ENCODE assay signal across 8 mouse cellular contexts in genomic region chr12:4817361-4818101, GRCm38 (mm10). TPM values are rescaled to one million over a fixed set of nuclear protein-coding genes. Genes with fewer than 3 reads are reported as not detected.
DNase-seq lines count a peak whose midpoint lies in the region; ATAC-seq and TF ChIP-seq lines count a peak whose summit lies in the region.

TSS of gene Sf3b6 (plus strand) at chr12:4817544.

- WGBS in hindbrain, postnatal 0 days = under 1% methylated on average over 49 of the region's 49 CpGs

- no peaks in the 10 kb centered on the region for H3K9me3 ChIP-seq in hindbrain, postnatal 0 days (ENCODE audit: low read length)

- peak; percentile 99 for DNase-seq in ZHBTc4 (ENCODE audit: low read depth, low spot score)
- DNase-seq in gastrocnemius, adult 2 months = peak; percentile 99
- peak; percentile 98 for DNase-seq in hindbrain, postnatal 0 days (ENCODE audit: low spot score)
- DNase-seq in left cerebral cortex, adult 2 months (ENCODE audit: extremely low spot score in 1 of 2, low spot score in 2 of 2) = peak; percentile 96 to 97
- DNase-seq in right cerebral cortex, adult 2 months (ENCODE audit: low spot score in 2 of 2) = peak; percentile 97
- DNase-seq in urinary bladder, postnatal 14 days (ENCODE audit: low spot score) = peak; percentile 99

- TF ChIP-seq CTCF in gastrocnemius, adult 2 months (IDR thresholded peaks at IDR 0.05) = no peak
- no peak for TF ChIP-seq CTCF in hindbrain, postnatal 0 days (IDR thresholded peaks at IDR 0.05; ENCODE audit: low read depth)
- TF ChIP-seq CTCF in left cerebral cortex, adult 2 months (IDR thresholded peaks at IDR 0.05) = no peak

- no peaks in the 10 kb centered on the region for H3K27me3 ChIP-seq in hindbrain, postnatal 0 days (ENCODE audit: insufficient read depth, low read length)

- intact Hi-C loops in gastrocnemius, adult 2 months (cut with DNase I) = loop anchor here (1.0 kb wide), 1 partner anchor 24 kb away; the partner anchor contains the start of gene Fkbp1b
- intact Hi-C loops in left cerebral cortex, adult 2 months (cut with DNase I) = loop anchor here (2.0 kb wide), 3 partner anchors 23 to 99 kb away; partner anchors contain the start of genes Atad2b, Fam228b, Fkbp1b and Pfn4

- H3K27ac ChIP-seq in gastrocnemius, adult 2 months = peak within 1 kb of the TSS; percentile 92
- H3K27ac ChIP-seq in hindbrain, postnatal 0 days = peak within 1 kb of the TSS; percentile 88
- H3K27ac ChIP-seq in left cerebral cortex, adult 2 months = peak within 1 kb of the TSS; percentile 81

- H3K4me2 ChIP-seq in hindbrain, postnatal 0 days (ENCODE audit: low read depth, low read length) = peak within 1 kb of the TSS; percentile 93

- H3K4me1 ChIP-seq in hindbrain, postnatal 0 days (ENCODE audit: insufficient read depth, low read length) = peaks cover 9% of the 10 kb centered on the region; the same call in 1 of the 2 replicates

- peak; percentile 96 for ATAC-seq in common myeloid progenitor, adult 5-6 weeks (replicated peaks; ENCODE audit: low read depth, poor library complexity, severe bottlenecking)
- ATAC-seq in hindbrain, postnatal 0 days = peak; percentile 99
- ATAC-seq in megakaryocyte, adult 5-6 weeks (ENCODE audit: poor library complexity, severe bottlenecking) = peak; percentile 98

- peak within 1 kb of the TSS; percentile 61 for H3K9ac ChIP-seq in hindbrain, postnatal 0 days (replicated peaks; ENCODE audit: low read length)

- H3K36me3 ChIP-seq in hindbrain, postnatal 0 days (ENCODE audit: insufficient read depth, low read length) = peaks cover 6% of the 10 kb centered on the region; the same call in 1 of the 2 replicates

- peak within 1 kb of the TSS; percentile 76 for H3K4me3 ChIP-seq in gastrocnemius, adult 2 months
- H3K4me3 ChIP-seq in hindbrain, postnatal 0 days (ENCODE audit: low read length) = peak within 1 kb of the TSS; percentile 63
- peak within 1 kb of the TSS; percentile 88 for H3K4me3 ChIP-seq in left cerebral cortex, adult 2 months

RNA-seq across cellular contexts. Expression of gene Sf3b6, which starts in this region (rescaled TPM):
- total RNA-seq in common myeloid progenitor, adult 5-6 weeks (2017) = 174 and 177 TPM in 2 replicates
- 10 to 100 TPM; 24.0 to 37.0 TPM for total RNA-seq in gastrocnemius, adult 2 months (2021)
- 64.7 and 77.8 TPM in 2 replicates for total RNA-seq in hindbrain, postnatal 0 days (2014; rRNA removed)
- 299 and 347 TPM in 2 replicates for polyA plus RNA-seq in hindbrain, postnatal 0 days (2015; fragmentation: Nextera tagmentation; extraction: Ambion mirVana)
- 10 to 100 TPM; 75.5 to 85.2 TPM for total RNA-seq in left cerebral cortex, adult 2 months (2021)
- total RNA-seq in megakaryocyte, adult 5-6 weeks (2015) = 220 and 242 TPM in 2 replicates
- total RNA-seq in megakaryocyte, adult 5-6 weeks (2017) = 122 and 137 TPM in 2 replicates

Comparison
In these comparisons a context has a peak if more than half of its experiments do, and no peak if none do; other contexts are left out.
1. Peak in every context shown above with its lines: DNase-seq, ATAC-seq, H3K4me3 ChIP-seq and H3K27ac ChIP-seq.